Mouse (Mus musculus) MEL (cell line): ENCODE measurements around the gene Gm10490. TPM values are rescaled to one million over a fixed set of nuclear protein-coding genes. Genes with fewer than 3 reads are reported as not detected.

Experiments
- DNase-seq: peaks from one replicate; pipeline ENCODE4 v3.0.0; 2011; ENCODE audit warnings: low read depth, low spot score
- H3K27ac ChIP-seq: 2 replicates; pipeline ENCODE4 v1.5.1; 2012; ENCODE audit warnings: low read depth, mild to moderate bottlenecking, control low read depth, low read length, moderate library complexity; ENCODE audit not compliant: control insufficient read depth
- H3K27me3 ChIP-seq, 2 experiments: fragments of 150-350 bp in 1 of 2; sonication (generic) in 1 of 2; 2 replicates each; pipeline ENCODE4 v1.6.1; 2012; ENCODE audit warnings: low read length in 2 of 2, mild to moderate bottlenecking in 2 of 2, improper control_type of control experiment in 1 of 2, moderate library complexity in 1 of 2; ENCODE audit not compliant: insufficient read depth in 2 of 2, control insufficient read depth in 1 of 2
- H3K36me3 ChIP-seq, 2 experiments: 2 replicates each; pipeline ENCODE4 v1.6.1; 2012 to 2014; ENCODE audit warnings: low read length in 2 of 2, improper control_type of control experiment in 1 of 2, inconsistent platforms in 1 of 2, mild to moderate bottlenecking in 1 of 2; ENCODE audit not compliant: insufficient read depth in 2 of 2, control insufficient read depth in 1 of 2
- H3K4me1 ChIP-seq, 2 experiments: fragments of 150-350 bp in 1 of 2; sonication (generic) in 1 of 2; 2 replicates each; pipeline ENCODE4 v1.6.1; 2012; ENCODE audit warnings: low read length in 2 of 2, improper control_type of control experiment in 1 of 2, mild to moderate bottlenecking in 1 of 2; ENCODE audit not compliant: insufficient read depth in 2 of 2, control insufficient read depth in 1 of 2
- H3K4me3 ChIP-seq, 2 experiments: fragments of 150-350 bp in 1 of 2; sonication (generic) in 1 of 2; 2 replicates each; pipeline ENCODE4 v1.5.1; 2012; ENCODE audit warnings: low read depth in 2 of 2, low read length in 2 of 2, mild to moderate bottlenecking in 2 of 2, moderate library complexity in 2 of 2, control low read depth in 1 of 2, improper control_type of control experiment in 1 of 2; ENCODE audit not compliant: control insufficient read depth in 1 of 2, insufficient read depth in 1 of 2
- H3K79me2 ChIP-seq: 2 replicates; pipeline ENCODE4 v1.6.1; 2012; ENCODE audit warnings: mild to moderate bottlenecking, low read length, moderate library complexity; ENCODE audit not compliant: control insufficient read depth, poor library complexity, insufficient read depth
- H3K9ac ChIP-seq: 2 replicates; pipeline ENCODE4 v1.6.1; 2012; ENCODE audit warnings: low read depth, mild to moderate bottlenecking, control low read depth, low read length, moderate library complexity; ENCODE audit not compliant: control insufficient read depth, poor library complexity, severe bottlenecking
- H3K9me3 ChIP-seq: fragments of 150-350 bp; sonication (generic); replicated peaks from 2 replicates; pipeline ENCODE4 v1.6.1; 2012; ENCODE audit warnings: mild to moderate bottlenecking, low read length, improper control_type of control experiment, moderate library complexity; ENCODE audit not compliant: insufficient read depth
- CHD1 ChIP-seq: IDR thresholded peaks from 2 replicates; pipeline ENCODE4 v1.6.1; 2012; ENCODE audit warnings: low read depth, mild to moderate bottlenecking, inconsistent platforms, low read length, improper control_type of control experiment
- CHD2 ChIP-seq: IDR thresholded peaks from 2 replicates; pipeline ENCODE4 v1.6.1; 2011; ENCODE audit warnings: low read length, improper control_type of control experiment
- E2F4 ChIP-seq: IDR thresholded peaks from 2 replicates; pipeline ENCODE4 v1.6.1; 2011; ENCODE audit warnings: low read depth, low read length, improper control_type of control experiment, borderline replicate concordance
- EP300 ChIP-seq, 2 experiments: IDR thresholded peaks; 2 replicates each; pipeline ENCODE4 v1.6.1; 2011; ENCODE audit warnings: improper control_type of control experiment in 2 of 2, low read length in 2 of 2, low read depth in 1 of 2, mild to moderate bottlenecking in 1 of 2
- GABPA ChIP-seq: IDR thresholded peaks from 2 replicates; pipeline ENCODE4 v1.6.1; 2012; ENCODE audit warnings: low read depth, mild to moderate bottlenecking, inconsistent platforms, low read length, improper control_type of control experiment, moderate library complexity
- JUND ChIP-seq: IDR thresholded peaks from 2 replicates; pipeline ENCODE4 v1.6.1; 2011; ENCODE audit warnings: low read depth, mild to moderate bottlenecking, improper control_type of control experiment, low read length
- MAZ ChIP-seq: IDR thresholded peaks from 2 replicates; pipeline ENCODE4 v1.6.1; 2012; ENCODE audit warnings: low read depth, mild to moderate bottlenecking, inconsistent platforms, low read length, improper control_type of control experiment
- MEF2A ChIP-seq: IDR thresholded peaks from 2 replicates; pipeline ENCODE4 v1.6.1; 2014; ENCODE audit warnings: low read depth, mild to moderate bottlenecking, inconsistent platforms, low read length, improper control_type of control experiment; ENCODE audit not compliant: poor library complexity, insufficient replicate concordance, severe bottlenecking; ENCODE audit errors: extremely low read depth
- MXI1 ChIP-seq: IDR thresholded peaks from 2 replicates; pipeline ENCODE4 v1.6.1; 2011; ENCODE audit warnings: mild to moderate bottlenecking, low read depth, low read length, improper control_type of control experiment
- MYC ChIP-seq: IDR thresholded peaks from 2 replicates; pipeline ENCODE4 v1.6.1; 2011; ENCODE audit warnings: low read depth, mild to moderate bottlenecking, low read length, improper control_type of control experiment, moderate library complexity
- NELFE ChIP-seq: IDR thresholded peaks from 2 replicates; pipeline ENCODE4 v1.6.1; 2011; ENCODE audit warnings: low read depth, low read length, improper control_type of control experiment
- NRF1 ChIP-seq: IDR thresholded peaks from 2 replicates; pipeline ENCODE4 v1.6.1; 2014; ENCODE audit warnings: low read depth, mild to moderate bottlenecking, inconsistent platforms, low read length, improper control_type of control experiment, moderate library complexity; ENCODE audit not compliant: poor library complexity, insufficient read depth, severe bottlenecking
- POLR2A ChIP-seq, 2 experiments: IDR thresholded peaks; 2 replicates each; pipeline ENCODE4 v1.6.1; 2011 to 2012; ENCODE audit warnings: low read length in 2 of 2, mild to moderate bottlenecking in 2 of 2, control low read depth in 1 of 2, improper control_type of control experiment in 1 of 2, low read depth in 1 of 2, moderate library complexity in 1 of 2; ENCODE audit not compliant: control insufficient read depth in 1 of 2, insufficient read depth in 1 of 2, poor library complexity in 1 of 2
- POLR2AphosphoS2 ChIP-seq: IDR thresholded peaks from 2 replicates; pipeline ENCODE4 v1.6.1; 2011; ENCODE audit warnings: low read length, improper control_type of control experiment
- POLR2AphosphoS5 ChIP-seq: IDR thresholded peaks from 2 replicates; pipeline ENCODE4 v1.6.1; 2012; ENCODE audit warnings: low read depth, borderline replicate concordance, mild to moderate bottlenecking, inconsistent platforms, low read length, moderate library complexity, mixed read lengths
- RAD21 ChIP-seq: IDR thresholded peaks from 2 replicates; pipeline ENCODE4 v1.6.1; 2011; ENCODE audit warnings: mild to moderate bottlenecking, low read depth, low read length, improper control_type of control experiment
- RCOR1 ChIP-seq: IDR thresholded peaks from 2 replicates; pipeline ENCODE4 v1.6.1; 2012; ENCODE audit warnings: low read depth, mild to moderate bottlenecking, inconsistent platforms, low read length, improper control_type of control experiment
- TAL1 ChIP-seq: IDR thresholded peaks from 2 replicates; pipeline ENCODE4 v1.6.1; 2012; ENCODE audit warnings: mild to moderate bottlenecking, inconsistent platforms, low read length, moderate library complexity, mixed read lengths
- USF1 ChIP-seq: IDR thresholded peaks from 2 replicates; pipeline ENCODE4 v1.6.1; 2014; ENCODE audit warnings: low read depth, mild to moderate bottlenecking, inconsistent platforms, low read length, improper control_type of control experiment, moderate library complexity
- ZKSCAN1 ChIP-seq: IDR thresholded peaks from 2 replicates; pipeline ENCODE4 v1.6.1; 2012; ENCODE audit warnings: low read depth, mild to moderate bottlenecking, inconsistent platforms, low read length, improper control_type of control experiment, moderate library complexity
- ZNF384 ChIP-seq: IDR thresholded peaks from 2 replicates; pipeline ENCODE4 v1.6.1; 2012; ENCODE audit warnings: low read depth, mild to moderate bottlenecking, inconsistent platforms, low read length, improper control_type of control experiment
- polyA plus RNA-seq, 2 experiments: library from polyadenylated mRNA; stranded (reverse) in 1 of 2; unstranded in 1 of 2; fragments of >175 nt in 1 of 2; fragments of >200 nt in 1 of 2; gene quantifications; 2 replicates each; pipeline versions ENCODE4 v1.2.1 to v1.2.4; 2012; ENCODE audit warnings: low replicate concordance in 2 of 2, low read depth in 1 of 2; ENCODE audit not compliant: insufficient read length in 2 of 2, insufficient read depth in 1 of 2, missing spikeins in 1 of 2
- total RNA-seq: library from RNA; depleted of rRNA; stranded (reverse); fragments of 300-350 nt; gene quantifications from 2 replicates; pipeline ENCODE4 v1.2.3, GENCODE M21; 2012

Gene Gm10490
- total and polyA plus RNA-seq, 3 experiments = not detected

DNA sequence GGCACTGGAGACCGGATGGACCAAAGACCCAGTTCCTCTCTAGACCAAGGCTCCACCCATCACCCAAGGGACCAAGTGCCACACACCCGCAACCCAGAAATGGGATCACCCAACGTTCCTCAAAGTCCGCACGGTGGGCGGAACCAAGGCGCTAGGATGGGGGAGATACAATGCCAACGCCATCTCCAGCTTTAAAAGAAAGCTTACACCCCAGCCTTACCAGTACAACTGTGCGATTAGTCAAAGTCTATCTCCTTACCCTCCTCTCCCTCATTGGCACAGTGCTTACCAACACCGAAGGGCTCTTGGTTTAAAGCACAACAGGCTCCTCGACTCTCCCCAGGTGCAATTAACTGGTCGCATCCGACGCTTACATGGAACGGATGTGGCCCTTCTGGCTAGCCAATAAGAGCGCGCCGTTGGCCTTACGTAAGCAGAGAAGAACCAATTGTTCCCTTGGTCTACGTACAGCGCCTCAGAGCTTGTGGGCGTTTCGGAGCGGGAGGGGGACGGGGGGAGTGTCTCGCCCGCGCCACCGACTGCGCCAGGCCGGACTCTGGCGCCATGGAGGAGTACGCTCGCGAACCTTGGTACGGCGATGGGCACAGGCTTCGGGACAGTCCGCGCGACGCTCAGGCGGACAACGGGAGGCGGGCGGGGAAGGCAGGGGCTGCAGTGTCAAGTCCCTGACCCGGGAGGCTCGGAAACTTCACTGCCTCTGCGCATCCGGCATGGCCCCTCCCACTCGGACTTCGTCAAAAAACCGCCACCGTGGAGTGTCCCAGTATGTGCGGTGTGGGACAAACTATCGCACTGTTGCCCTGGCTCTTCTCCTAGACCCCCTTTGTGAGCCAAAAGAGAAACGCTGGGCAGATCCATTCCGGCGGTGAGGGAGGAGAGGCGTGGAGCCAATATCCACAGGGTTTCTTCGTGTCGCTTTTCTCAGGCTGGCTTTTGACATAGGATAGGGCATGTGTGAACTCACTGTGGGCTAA is 10.2 kb upstream of the Gm10490 start, which contains the start of the genes Pqbp1 and Timm17b (continued):
- TF ChIP-seq TAL1 = no peak
- TF ChIP-seq MAZ = peak; percentile 91; the same call in 1 of the 2 replicates
- peak; percentile 100 for TF ChIP-seq CHD1
- peak; percentile 85 for TF ChIP-seq NELFE
- no peak for TF ChIP-seq MEF2A

DNA sequence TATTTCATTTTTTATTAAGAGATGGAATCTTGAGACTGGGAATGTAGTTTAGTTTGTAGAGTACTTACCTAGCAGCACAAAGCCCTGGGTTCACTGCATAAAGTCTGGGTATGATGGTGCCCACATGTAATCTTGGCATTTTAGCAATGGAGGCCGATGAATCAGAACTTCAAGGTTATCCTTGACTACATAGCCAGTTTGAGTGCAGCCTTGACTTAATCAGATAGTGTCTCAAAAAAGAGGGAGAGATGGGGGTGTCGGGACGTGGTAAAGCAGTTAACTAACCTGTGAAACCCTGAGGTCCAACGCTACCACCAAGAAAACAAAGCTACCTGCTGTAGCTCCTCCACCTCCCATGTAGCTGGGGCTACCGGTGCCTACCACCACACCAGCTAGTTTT is 4.9 kb upstream of the Gm10490 start:
- Histone ChIP-seq H3K27me3 (no peaks in the 10 kb centered on the region), H3K27ac (no peak overlapping the region), H3K9ac (no peak overlapping the region), H3K9me3 (no peaks in the 10 kb centered on the region), H3K4me1 (peaks cover 0 to 5% of the 10 kb centered on the region in 2 experiments; a peak in 2 of 4 replicates), H3K36me3 (peaks cover 0 to 8% of the 10 kb centered on the region in 2 experiments; a peak in 3 of 4 replicates), H3K79me2 (peaks cover 3% of the 10 kb centered on the region; the same call in 1 of the 2 replicates), H3K4me3 (no peak overlapping the region)
- DNase-seq = no peak
- TF ChIP-seq USF1 = no peak
- TF ChIP-seq JUND = no peak
- no peak for TF ChIP-seq E2F4
- TF ChIP-seq NRF1 = no peak

DNA sequence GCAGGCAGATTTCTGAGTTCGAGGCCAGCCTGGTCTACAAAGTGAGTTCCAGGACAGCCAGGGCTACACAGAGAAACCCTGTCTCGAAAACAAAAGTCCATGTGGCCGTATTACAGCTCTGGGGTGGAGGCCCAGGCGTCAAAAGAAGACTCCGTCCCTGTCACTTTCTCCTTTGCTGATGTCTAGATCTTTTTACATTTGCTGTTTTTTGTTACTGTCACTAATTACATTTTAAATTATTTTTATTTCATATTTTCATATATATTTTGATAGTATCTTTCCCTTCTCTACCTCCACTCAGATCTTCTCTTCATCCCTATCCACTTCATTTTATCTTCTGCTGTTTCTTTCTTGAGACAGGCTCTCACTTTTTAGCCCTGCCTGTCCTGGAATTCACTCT is 1.6 kb upstream of the Gm10490 start, which contains the start of gene Gm10491:
Gm10491 (minus strand) TSS at position 101 of the 400 bp plus-strand sequence.
- Histone ChIP-seq H3K4me1 (no peaks in the 10 kb centered on the region), H3K27ac (no peak within 1 kb of the TSS), H3K9me3 (no peaks in the 10 kb centered on the region), H3K4me3 (no peak within 1 kb of the TSS), H3K36me3 (no peaks in the 10 kb centered on the region; a peak in 1 of 4 replicates), H3K27me3 (no peaks in the 10 kb centered on the region), H3K79me2 (no peaks in the 10 kb centered on the region), H3K9ac (no peak within 1 kb of the TSS)
- no peak for TF ChIP-seq RAD21
- no peak for TF ChIP-seq POLR2AphosphoS2
- no peak for TF ChIP-seq MXI1
- TF ChIP-seq POLR2A (IDR thresholded peaks at IDR 0.05; ENCODE audit: control insufficient read depth in 1 of 2, insufficient read depth in 1 of 2, low read depth in 1 of 2, low read length in 2 of 2, poor library complexity in 1 of 2) = no peak
- no peak for TF ChIP-seq GABPA
- TF ChIP-seq ZNF384 = no peak
- TF ChIP-seq ZKSCAN1 = no peak
- no peak for TF ChIP-seq MEF2A
- TF ChIP-seq CHD2 = no peak
- TF ChIP-seq POLR2AphosphoS5 = no peak
- TF ChIP-seq NELFE = no peak
- TF ChIP-seq RCOR1 = no peak
- no peak for TF ChIP-seq MYC
- TF ChIP-seq EP300 (IDR thresholded peaks at IDR 0.05; ENCODE audit: low read depth in 1 of 2, low read length in 2 of 2) = no peak
- DNase-seq = no peak
